Mouse (Mus musculus): ENCODE data around the gene Tmem43. TPM values are rescaled to one million over a fixed set of nuclear protein-coding genes. Genes with fewer than 3 reads are reported as not detected.

Gene Tmem43
- polyA plus RNA-seq, 1 experiment from 2014 or later: 59.2 TPM

- no peak for DNase-seq (ENCODE audit: low read depth, low spot score)
- in situ Hi-C loops (cut with MboI; ENCODE audit: low pct_unique_long_range_greater_than_20kb): no loop called here
Observed at GRCm38 (mm10) chr6:91489872-91490271, 16.4 kb downstream of the Tmem43 start.

GRCm38 (mm10) chr6:91491004-91491403, 17.5 kb downstream of the Tmem43 start:
- TF ChIP-seq CTCF (IDR thresholded peaks at IDR 0.05): no peak
- ChIA-PET POLR2A (no interaction called here), CTCF (interaction anchor here (1.5 to 2.0 kb wide), 2 partner anchors 10 to 18 kb away, joined by 3 to 4 read pairs; no protein-coding TSS in a partner anchor)
- in situ Hi-C loops (cut with MboI; ENCODE audit: low pct_unique_long_range_greater_than_20kb): no loop called here
- ATAC-seq: no peak
- H3K27me3 ChIP-seq: no peaks in the 10 kb centered on the region
- DNase-seq (ENCODE audit: low read depth, low spot score): no peak

More at GRCm38 (mm10) chr6:91489872-91490271, 16.4 kb downstream of the Tmem43 start:
- ChIA-PET POLR2A (no interaction called here), CTCF (interaction anchor here (0.9 to 2.0 kb wide), 2 partner anchors 11 to 19 kb away, joined by 4 to 5 read pairs; no protein-coding TSS in a partner anchor)
- no peaks in the 10 kb centered on the region for H3K27me3 ChIP-seq
- no peak for TF ChIP-seq CTCF (IDR thresholded peaks at IDR 0.05)
- no peak for ATAC-seq

- DNase-seq (ENCODE audit: low read depth, low spot score) (no peak), ATAC-seq (no peak)
- H3K27me3 ChIP-seq: no peaks in the 10 kb centered on the region
- ChIA-PET CTCF (no interaction called here), POLR2A (no interaction called here)
- TF ChIP-seq CTCF (IDR thresholded peaks at IDR 0.05): no peak
- in situ Hi-C loops (cut with MboI; ENCODE audit: low pct_unique_long_range_greater_than_20kb): no loop called here
Observed at GRCm38 (mm10) chr6:91493053-91493452, 19.6 kb downstream of the Tmem43 start.

GRCm38 (mm10) chr6:91494526-91494925, 21.0 kb downstream of the Tmem43 start:
- CTCF ChIA-PET: interaction anchor here (1.3 kb wide), 1 partner anchor 15 kb away, joined by 3 read pairs; no protein-coding TSS in a partner anchor
- no peak for DNase-seq (ENCODE audit: low read depth, low spot score)
- no peak for ATAC-seq
- no peak for TF ChIP-seq CTCF (IDR thresholded peaks at IDR 0.05)
- POLR2A ChIA-PET: no interaction called here
- in situ Hi-C loops (cut with MboI; ENCODE audit: low pct_unique_long_range_greater_than_20kb): no loop called here
- H3K27me3 ChIP-seq: no peaks in the 10 kb centered on the region

GRCm38 (mm10) chr6:91503302-91503701, 29.8 kb downstream of the Tmem43 start:
- H3K27me3 ChIP-seq: no peaks in the 10 kb centered on the region
- ChIA-PET CTCF (no interaction called here), POLR2A (no interaction called here)
- DNase-seq (ENCODE audit: low read depth, low spot score): no peak
- TF ChIP-seq CTCF (IDR thresholded peaks at IDR 0.05): no peak
- in situ Hi-C loops (cut with MboI; ENCODE audit: low pct_unique_long_range_greater_than_20kb): loop anchor here (10.0 kb wide), 1 partner anchor 219 kb away; no protein-coding TSS in a partner anchor
- ATAC-seq: no peak

- ChIA-PET CTCF (no interaction called here), POLR2A (no interaction called here)
- H3K27me3 ChIP-seq: no peaks in the 10 kb centered on the region
- in situ Hi-C loops (cut with MboI; ENCODE audit: low pct_unique_long_range_greater_than_20kb): loop anchor here (10.0 kb wide), 1 partner anchor 221 kb away; no protein-coding TSS in a partner anchor
- TF ChIP-seq CTCF (IDR thresholded peaks at IDR 0.05): no peak
- DNase-seq (ENCODE audit: low read depth, low spot score): no peak
- ATAC-seq: no peak
Observed at GRCm38 (mm10) chr6:91506036-91506435, 32.5 kb downstream of the Tmem43 start.

GRCm38 (mm10) chr6:91508041-91508440, 34.5 kb downstream of the Tmem43 start:
- POLR2A ChIA-PET: interaction anchor here (0.6 kb wide), 1 partner anchor 53 kb away, joined by 4 read pairs; no protein-coding TSS in a partner anchor

GRCm38 (mm10) chr6:91509326-91509725, 35.8 kb downstream of the Tmem43 start:
- in situ Hi-C loops (cut with MboI; ENCODE audit: low pct_unique_long_range_greater_than_20kb): loop anchor here (10.0 kb wide), 1 partner anchor 225 kb away; no protein-coding TSS in a partner anchor
- H3K27me3 ChIP-seq: no peaks in the 10 kb centered on the region
- ATAC-seq (peak; percentile 51), DNase-seq (ENCODE audit: low read depth, low spot score) (no peak)
- peak; percentile 92 for TF ChIP-seq CTCF (IDR thresholded peaks at IDR 0.05)
- ChIA-PET CTCF (interaction anchor here (0.6 to 2.4 kb wide), 18 partner anchors 9 to 97 kb away, joined by 3 to 9 read pairs (median 4); no protein-coding TSS in a partner anchor), POLR2A (interaction anchor here (0.7 to 1.3 kb wide), 3 partner anchors 22 to 252 kb away, joined by 3 to 4 read pairs (median 3); no protein-coding TSS in a partner anchor)

More at GRCm38 (mm10) chr6:91508041-91508440, 34.5 kb downstream of the Tmem43 start:
- DNase-seq (ENCODE audit: low read depth, low spot score): no peak
- ATAC-seq: no peak
- in situ Hi-C loops (cut with MboI; ENCODE audit: low pct_unique_long_range_greater_than_20kb): loop anchor here (10.0 kb wide), 1 partner anchor 223 kb away; no protein-coding TSS in a partner anchor
- CTCF ChIA-PET: interaction anchor here (1.2 to 2.4 kb wide), 4 partner anchors 7 to 52 kb away, joined by 3 to 9 read pairs (median 7); no protein-coding TSS in a partner anchor
- TF ChIP-seq CTCF (IDR thresholded peaks at IDR 0.05): no peak
- no peaks in the 10 kb centered on the region for H3K27me3 ChIP-seq

GRCm38 (mm10) chr6:91510211-91510610, 36.7 kb downstream of the Tmem43 start:
- DNase-seq (ENCODE audit: low read depth, low spot score): no peak
- H3K27me3 ChIP-seq: no peaks in the 10 kb centered on the region
- ChIA-PET POLR2A (interaction anchor here (1.3 kb wide), 1 partner anchor 32 kb away, joined by 3 read pairs; no protein-coding TSS in a partner anchor), CTCF (interaction anchor here (1.1 to 2.2 kb wide), 6 partner anchors 10 to 95 kb away, joined by 3 to 9 read pairs (median 4); no protein-coding TSS in a partner anchor)
- no peak for ATAC-seq
- TF ChIP-seq CTCF (IDR thresholded peaks at IDR 0.05): no peak
- in situ Hi-C loops (cut with MboI; ENCODE audit: low pct_unique_long_range_greater_than_20kb): loop anchor here (10.0 kb wide), 1 partner anchor 555 kb away; no protein-coding TSS in a partner anchor

GRCm38 (mm10) chr6:91514135-91514534, 40.6 kb downstream of the Tmem43 start:
- ChIA-PET CTCF (no interaction called here), POLR2A (no interaction called here)
- ATAC-seq (no peak), DNase-seq (ENCODE audit: low read depth, low spot score) (no peak)
- no peak for TF ChIP-seq CTCF (IDR thresholded peaks at IDR 0.05)
- no peaks in the 10 kb centered on the region for H3K27me3 ChIP-seq
- in situ Hi-C loops (cut with MboI; ENCODE audit: low pct_unique_long_range_greater_than_20kb): loop anchor here (10.0 kb wide), 1 partner anchor 551 kb away; no protein-coding TSS in a partner anchor

GRCm38 (mm10) chr6:91514737-91515362, 41.3 kb downstream of the Tmem43 start:
- POLR2A ChIA-PET: interaction anchor here (0.8 kb wide), 1 partner anchor 15 kb away, joined by 3 read pairs; no protein-coding TSS in a partner anchor
- CTCF ChIA-PET: no interaction called here
- DNase-seq (ENCODE audit: low read depth, low spot score) (no peak), ATAC-seq (no peak)
- in situ Hi-C loops (cut with MboI; ENCODE audit: low pct_unique_long_range_greater_than_20kb): loop anchor here (10.0 kb wide), 1 partner anchor 550 kb away; no protein-coding TSS in a partner anchor
- TF ChIP-seq CTCF (IDR thresholded peaks at IDR 0.05): no peak
- no peaks in the 10 kb centered on the region for H3K27me3 ChIP-seq

Measured in Patski (cell line).